Mouse (Mus musculus): ENCODE measurements around the gene Atrip. TPM values are rescaled to one million over a fixed set of nuclear protein-coding genes. Genes with fewer than 3 reads are reported as not detected.

Atrip gene
- total RNA-seq, 2 experiments from 2014 or later = 6.7 to 7.1 TPM

DNA sequence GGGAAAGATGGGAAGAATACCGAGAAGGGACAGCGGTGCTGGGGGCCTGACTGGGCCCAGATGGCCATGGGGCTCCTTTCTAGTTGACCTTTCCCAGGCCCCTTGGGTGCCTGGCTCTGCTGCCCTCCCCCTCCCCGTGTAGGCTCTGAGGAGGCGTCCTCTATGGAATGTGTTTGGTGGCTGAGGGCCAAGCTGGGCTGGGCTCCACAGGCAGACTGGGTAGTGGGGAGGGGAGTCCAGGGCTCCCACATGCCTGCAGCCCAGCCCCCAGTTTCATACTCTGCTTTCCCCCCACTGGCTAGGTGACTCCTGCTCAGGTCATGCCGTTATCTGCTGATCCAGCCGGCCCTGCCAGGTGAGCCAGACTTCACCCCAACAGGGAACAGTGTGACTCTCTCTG lies 25.0 kb upstream of the Atrip start:
- DNase-seq (ENCODE audit: low spot score) = no peak
- intact Hi-C loops (cut with DNase I) = no loop called here

DNA sequence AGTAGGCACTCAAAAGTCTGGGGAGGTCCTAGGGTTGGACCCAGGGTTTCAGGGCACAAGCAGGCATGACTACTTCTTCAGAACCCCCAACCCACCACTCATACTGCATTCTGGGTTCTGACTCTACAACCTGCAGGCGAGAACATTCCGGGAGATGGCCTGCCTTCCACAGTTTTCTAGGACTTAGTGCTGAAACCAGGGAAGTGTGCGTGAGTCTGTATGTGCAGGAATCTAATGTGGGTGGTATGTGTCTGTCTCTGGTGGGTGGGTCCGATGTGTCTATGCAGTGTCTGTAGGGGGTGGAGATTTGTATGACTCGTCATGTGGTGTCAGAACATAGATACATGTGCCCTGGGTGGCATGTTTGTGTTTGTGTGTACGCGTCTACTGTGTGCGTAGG lies 24.4 kb upstream of the Atrip start:
- intact Hi-C loops (cut with DNase I) = no loop called here

DNA sequence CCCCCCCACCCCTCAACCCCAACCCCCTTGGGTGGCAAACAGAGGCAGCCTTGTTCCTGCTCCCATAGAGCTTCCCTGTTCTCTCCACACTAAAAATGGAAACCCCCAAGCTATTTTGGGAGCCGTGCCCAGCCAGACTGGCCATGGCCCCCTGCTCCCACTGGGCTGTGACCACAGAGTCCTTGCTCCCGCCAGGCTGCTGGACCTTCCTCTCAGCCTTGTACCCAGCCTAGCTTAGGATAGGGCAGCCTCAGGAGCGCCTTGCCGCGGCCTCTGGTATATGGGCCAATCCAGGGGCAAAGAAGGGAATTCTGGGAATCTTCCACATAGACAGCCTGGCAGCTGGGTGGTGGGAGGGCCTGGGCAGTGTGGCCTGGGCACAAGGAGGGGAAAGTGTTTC lies 23.9 kb upstream of the Atrip start:
- intact Hi-C loops (cut with DNase I) = no loop called here
- DNase-seq (ENCODE audit: low spot score) = peak; percentile 28

More for the DNA sequence above, 24.4 kb upstream of the Atrip start:
- no peak for DNase-seq (ENCODE audit: low spot score)

DNA sequence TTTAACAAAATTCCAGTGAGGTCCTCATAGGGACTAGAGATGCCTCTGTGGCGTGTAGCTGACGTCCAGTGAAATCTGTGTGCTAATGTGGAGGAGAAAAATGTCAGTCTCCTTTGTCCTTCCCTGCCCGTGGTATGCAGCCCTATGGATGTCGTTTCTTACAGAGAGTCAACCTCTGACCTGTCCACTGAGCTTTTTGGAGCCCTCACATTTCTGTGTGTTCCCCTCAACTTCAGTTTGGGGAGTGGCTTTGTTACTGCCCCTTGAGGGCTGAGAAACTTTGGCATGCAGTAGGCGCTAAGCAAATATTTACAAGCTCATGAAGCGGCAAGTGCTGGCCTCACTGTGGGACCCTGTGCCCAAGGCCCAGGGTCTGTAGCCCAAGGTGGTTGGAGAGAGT lies 23.4 kb upstream of the Atrip start:
- DNase-seq (ENCODE audit: low spot score) = no peak
- intact Hi-C loops (cut with DNase I) = no loop called here

DNA sequence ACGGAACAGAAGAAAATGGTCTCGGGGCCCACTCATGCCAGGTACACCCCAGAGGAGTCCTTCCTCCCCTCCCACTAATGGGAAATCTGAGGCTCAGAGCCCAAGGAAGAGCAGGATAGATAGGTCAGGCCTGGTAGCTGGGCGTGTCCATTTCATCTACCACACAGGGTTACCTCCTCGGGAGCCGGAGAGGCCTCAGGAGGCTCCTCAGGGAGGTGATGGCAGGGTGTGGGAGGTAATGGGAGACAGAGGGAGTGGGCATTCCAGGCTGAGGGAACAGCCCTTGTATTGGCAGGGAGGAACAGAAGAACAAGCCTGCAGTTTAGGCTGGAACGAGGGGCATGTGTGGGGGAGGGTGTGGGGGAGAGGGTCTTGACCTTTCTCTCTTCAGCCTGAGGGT lies 22.9 kb upstream of the Atrip start:
- intact Hi-C loops (cut with DNase I) = no loop called here
- DNase-seq (ENCODE audit: low spot score) = no peak

DNA sequence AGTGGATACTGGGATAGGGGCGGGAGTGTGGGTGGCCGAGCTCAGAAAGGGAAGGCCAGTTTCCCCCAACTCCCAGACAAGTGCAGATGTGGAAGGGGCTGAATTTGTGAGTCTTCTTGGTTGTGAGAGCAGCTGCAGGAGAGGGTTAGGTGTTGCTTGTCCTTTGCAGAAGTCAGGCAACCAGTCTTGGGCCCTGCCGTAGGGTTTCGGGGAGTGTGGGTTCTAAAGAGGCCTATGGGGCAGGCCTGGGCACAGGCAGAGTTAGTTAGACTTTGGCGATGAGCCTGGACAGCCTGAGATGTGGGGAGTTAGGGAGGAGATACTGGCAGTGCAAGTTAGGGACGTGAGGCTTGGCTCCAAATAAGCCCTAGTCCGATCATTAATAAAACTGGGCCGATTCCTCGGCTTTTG lies 22.3 kb upstream of the Atrip start:
- DNase-seq (ENCODE audit: low spot score) = no peak
- intact Hi-C loops (cut with DNase I) = no loop called here

DNA sequence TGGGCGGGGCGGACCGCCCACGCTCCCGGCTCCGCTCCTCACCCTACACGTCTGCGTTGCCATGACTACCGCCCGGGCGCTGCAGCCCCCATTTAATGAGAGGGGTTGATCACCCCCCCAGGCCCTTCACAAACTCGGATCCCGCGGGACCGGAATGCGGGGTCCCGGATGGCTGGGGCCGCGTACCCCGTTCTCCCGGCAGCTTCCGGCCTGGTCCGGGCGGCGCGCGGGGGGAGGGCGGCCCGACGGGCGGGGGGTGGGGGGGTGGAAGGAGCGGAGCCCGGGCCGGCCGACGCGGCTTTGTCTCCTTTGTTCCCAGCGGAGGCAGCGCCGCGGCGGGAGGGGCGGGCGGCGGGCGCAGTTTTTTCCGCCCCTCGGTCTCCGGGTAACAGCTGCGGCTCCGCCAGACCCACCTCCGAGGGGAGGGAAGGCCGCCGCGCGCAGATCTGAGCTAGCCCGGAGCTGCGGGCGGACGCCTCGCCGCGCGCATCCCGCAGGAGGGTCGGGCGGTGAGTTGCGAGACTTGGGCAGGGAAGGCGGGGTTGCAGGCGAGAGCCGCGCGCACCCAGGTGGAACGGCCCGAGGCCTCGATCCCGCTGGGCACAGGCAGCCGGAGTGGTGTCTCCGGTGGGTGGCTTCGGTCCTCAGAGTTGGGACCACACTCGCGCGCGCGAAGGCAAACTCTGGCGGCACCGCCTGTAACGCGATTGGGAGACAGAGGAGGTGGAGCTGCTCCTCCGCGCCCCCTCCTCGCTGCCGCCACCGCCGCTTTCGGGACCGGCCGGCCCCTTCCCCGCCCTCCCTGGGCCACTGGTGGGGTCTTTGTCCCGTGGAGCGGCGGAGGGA lies 21.4 kb upstream of the Atrip start, which contains the start of gene Plxnb1:
Gene Plxnb1 (plus strand): TSS at position 253 of the 846 bp plus-strand sequence.
- intact Hi-C loops (cut with DNase I) = no loop called here
- peak; percentile 40 for DNase-seq (ENCODE audit: low spot score)

DNA sequence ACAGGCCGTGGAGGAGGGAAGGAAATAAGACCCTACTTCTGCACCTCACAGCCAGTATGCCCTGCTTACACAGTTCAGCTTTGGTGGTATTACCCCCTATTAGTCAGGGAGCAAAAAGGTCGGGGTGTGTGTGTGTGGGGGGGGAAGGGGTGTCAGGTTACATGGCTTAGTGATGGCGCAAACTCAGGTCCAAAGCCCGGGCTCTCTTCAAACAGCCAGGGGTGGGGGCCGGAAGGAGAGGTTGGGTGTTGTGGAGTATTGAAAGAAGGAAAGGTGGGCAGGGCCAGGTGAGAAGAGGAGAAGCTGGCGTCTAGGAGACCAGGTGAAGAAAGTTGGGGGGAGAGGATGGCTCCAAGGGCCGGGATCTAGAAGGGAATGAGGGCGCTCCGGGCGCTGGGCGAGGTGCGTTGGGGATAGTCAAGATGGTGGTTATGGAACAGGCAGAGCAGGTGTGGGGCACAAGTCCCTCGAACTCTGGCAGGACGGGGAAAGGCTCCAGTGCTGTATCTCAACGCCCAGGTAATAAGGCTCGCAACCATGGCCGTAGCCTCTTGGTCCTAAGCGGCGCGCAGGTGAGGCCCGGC lies 20.7 kb upstream of the Atrip start:
- no peak for DNase-seq (ENCODE audit: low spot score)
- intact Hi-C loops (cut with DNase I) = no loop called here

DNA sequence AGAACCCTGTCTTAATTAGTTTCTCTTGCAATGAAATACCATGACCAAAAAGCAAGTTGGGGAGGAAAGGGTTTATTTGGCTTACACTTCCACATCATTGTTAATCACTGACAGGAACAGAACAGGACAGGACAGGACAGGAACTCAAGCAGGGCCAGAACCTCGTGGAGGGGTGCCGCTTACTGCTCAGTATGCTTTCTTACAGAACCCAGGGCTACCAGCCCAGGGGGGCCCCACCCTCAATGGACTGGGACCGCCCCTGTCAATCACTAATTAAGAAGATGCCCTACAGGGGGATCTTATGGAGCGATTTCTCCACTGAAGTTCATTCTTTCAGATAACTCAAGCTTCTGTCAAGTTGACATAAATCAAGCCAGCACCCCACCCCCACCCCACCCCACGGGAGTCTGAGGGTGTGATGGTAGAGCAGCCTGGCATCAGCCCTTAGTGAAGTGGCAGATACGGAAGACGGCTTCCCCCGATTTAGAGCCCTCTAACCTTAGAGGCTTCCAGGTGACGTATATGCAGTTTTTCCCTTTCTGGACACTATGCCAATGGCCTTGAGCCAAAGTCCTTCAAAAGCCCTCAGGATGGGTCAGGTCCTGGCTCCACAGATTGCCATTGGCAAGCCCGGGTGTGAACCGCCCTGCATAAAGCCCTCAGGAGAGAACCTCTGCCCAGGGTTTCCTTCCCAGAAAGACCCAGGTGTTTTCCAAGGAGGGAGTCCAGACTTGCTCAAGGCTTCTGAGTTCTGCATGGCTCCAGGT lies 20.0 kb upstream of the Atrip start:
- intact Hi-C loops (cut with DNase I) = no loop called here
- DNase-seq (ENCODE audit: low spot score) = no peak

DNA sequence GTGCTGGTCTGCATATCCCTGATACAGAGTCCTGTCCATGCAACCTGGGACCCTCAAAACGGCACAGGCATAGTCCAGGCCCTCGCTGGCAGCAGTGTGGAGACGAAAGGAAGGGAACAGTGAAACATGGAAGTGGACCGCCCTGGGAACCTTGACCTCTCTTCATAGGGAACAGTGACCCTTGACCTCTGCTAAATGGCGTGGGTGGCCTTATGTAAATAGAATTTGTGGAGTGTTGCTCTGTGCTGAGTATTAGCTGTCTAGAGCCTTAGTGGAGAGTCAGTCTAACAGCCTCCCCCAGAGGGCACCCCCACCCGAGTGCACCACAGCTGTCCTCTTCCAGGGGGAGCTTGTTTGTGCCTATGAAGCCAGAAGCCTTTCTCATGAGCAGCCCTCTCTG lies 18.9 kb upstream of the Atrip start:
- intact Hi-C loops (cut with DNase I) = no loop called here
- no peak for DNase-seq (ENCODE audit: low spot score)

DNA sequence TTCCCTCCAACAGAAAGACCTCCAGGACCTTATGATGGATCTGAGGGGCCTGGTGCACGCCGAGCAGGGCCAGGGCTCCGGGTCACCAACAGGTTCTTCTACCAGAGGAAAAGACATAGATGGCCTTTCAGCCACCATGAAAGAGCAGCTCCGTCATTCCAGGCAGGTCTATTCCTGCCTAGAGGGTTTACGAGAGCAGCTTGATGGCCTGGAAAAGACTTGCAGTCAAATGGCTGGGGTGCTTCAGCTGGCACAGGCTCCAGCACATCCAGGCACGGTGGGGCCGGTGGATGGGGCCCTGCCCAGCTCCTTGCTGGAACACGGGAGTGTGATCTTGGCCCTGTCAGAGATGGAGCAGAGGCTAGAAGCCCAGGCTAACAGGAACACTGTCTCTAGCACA lies 17.9 kb upstream of the Atrip start:
- no peak for DNase-seq (ENCODE audit: low spot score)
- intact Hi-C loops (cut with DNase I) = no loop called here

DNA sequence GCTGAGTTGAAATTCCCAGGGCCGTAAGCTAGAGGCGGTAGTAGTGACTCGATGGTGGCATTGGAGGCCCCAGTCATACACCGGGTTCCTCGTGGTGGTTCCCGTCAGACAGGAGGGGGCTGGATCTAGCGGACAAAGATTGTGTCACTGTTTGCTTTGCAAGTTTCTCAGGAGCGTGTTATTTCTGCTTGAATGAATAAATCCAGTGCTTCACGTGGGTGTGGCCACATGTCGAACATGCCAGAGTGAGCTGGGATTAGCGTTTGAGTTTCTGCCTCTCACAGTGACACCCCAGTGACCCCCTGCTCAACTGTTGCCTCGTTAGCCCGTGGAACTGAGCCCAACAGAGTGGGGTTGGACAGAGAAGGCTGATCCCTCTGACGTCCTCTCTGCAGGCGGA lies 16.5 kb upstream of the Atrip start:
- no peak for DNase-seq (ENCODE audit: low spot score)
- intact Hi-C loops (cut with DNase I) = no loop called here

DNA sequence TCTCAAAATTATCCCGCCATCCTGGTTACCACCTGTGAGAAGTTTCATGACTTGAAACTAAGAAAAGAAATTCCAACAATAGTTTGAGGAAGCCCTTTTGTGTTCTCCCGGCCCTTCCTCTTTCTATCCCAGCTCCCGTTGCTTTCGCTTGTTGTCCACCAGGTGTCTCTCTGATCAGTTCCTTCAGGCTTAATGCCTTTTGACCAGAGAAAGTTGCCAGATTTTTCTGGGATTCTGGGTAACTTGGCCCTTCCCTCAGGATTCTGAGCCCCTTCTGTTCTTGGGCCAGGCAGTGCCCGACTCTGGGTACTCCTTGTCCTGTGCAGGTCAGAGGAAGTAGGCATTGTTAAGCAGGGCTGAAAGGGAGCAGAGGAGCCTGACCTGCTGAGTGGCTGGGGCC lies 14.1 kb upstream of the Atrip start:
- intact Hi-C loops (cut with DNase I) = loop anchor here (1.0 kb wide), 1 partner anchor 33 kb away; no protein-coding TSS in a partner anchor
- no peak for DNase-seq (ENCODE audit: low spot score)

DNA sequence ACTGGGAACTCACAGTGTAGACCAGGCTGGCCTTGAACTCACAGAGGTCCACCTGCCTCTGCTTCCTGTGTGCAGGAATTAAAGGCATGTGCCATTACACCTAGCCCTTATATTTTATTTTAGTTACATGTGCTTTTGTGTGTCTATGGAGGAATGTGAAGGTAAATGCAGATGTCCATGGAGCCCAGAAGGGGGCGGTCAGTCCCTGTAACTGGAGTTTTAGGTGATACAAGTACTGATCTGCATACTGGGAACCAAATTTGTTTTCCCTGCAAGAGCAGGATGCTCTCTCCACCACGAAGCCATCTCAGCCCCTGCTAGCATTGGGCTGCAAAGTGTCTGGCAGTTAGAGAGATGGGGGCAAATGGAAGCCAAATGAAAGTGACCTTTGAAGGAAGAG lies 11.0 kb upstream of the Atrip start:
- intact Hi-C loops (cut with DNase I) = no loop called here
- DNase-seq (ENCODE audit: low spot score) = no peak

DNA sequence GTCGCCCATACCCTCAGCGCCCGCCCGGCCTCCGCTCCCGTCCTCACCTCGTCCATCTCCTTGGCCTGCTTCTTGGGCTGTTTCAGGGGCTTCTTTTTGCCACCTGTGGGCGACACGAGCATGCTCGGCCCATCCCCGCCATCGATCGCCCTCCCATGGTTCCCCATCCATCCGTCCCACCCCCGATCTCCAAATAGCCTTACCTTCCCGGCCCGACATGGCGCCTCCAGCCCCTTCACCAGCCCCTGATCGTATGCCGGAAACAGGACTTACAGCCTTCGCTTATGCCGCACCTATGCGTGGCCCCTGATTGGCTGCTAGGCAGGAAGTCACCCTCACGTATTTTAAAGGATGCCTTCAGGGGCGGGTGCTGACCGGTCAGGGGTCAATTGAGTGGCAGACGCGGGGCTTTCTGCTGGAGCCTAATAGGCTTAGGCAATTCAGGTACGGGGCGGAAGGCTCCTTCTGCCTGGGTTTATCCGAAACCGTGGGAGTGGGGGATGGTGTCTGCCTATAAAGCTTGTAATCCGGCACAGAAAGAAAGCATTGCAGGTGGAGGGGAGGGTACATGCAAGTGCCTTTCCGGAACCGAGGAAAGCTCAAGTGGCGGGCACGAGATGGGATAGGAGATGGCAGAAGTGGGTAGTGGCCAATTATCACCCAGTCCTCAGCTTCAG lies 8.3 kb upstream of the Atrip start, which contains the start of the genes Ccdc51 and Tma7:
Gene Ccdc51 (plus strand): TSS at position 370 of the 677 bp plus-strand sequence.
Gene Tma7 (minus strand): TSS at position 464 of the 677 bp plus-strand sequence.
- intact Hi-C loops (cut with DNase I) = no loop called here
- peak; percentile 74 for DNase-seq (ENCODE audit: low spot score)

DNA sequence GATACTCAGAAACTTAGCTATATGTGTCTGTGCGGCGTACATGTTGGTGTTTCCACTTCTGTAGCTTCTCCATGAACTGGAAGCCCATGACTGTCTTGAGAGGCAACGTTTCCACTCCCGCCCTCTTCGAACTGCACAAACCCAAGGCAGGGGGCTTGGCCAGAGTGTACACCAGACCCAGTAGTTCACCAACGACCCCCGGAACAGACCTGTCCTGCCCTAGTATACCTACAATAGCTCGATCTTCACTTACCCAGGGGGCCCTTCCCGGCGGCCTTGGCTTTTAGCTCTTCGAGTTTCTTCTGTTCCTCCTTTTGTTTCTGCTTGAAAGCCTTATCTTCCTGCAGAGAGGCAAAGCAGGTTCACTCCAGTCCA lies 7.8 kb upstream of the Atrip start:
- intact Hi-C loops (cut with DNase I) = no loop called here
- no peak for DNase-seq (ENCODE audit: low spot score)

DNA sequence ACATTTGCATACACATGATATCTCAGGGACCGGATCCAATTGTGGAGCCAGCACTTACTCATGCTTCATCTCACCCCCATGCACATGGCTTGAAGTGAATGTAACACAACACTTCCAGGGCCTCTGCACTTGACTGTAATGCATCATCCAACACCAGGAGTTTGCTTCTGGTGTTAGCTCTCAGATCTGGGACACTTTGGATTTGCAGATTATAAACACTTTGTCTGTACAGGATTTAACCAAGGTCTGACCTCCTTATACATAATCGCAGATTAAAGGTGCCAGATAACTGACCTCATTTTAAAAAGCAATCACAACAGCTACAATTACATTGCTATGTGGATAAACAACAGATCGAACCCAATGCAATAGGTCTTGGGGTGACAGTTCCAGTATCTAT lies 6.6 kb upstream of the Atrip start:
- DNase-seq (ENCODE audit: low spot score) = no peak
- intact Hi-C loops (cut with DNase I) = no loop called here

DNA sequence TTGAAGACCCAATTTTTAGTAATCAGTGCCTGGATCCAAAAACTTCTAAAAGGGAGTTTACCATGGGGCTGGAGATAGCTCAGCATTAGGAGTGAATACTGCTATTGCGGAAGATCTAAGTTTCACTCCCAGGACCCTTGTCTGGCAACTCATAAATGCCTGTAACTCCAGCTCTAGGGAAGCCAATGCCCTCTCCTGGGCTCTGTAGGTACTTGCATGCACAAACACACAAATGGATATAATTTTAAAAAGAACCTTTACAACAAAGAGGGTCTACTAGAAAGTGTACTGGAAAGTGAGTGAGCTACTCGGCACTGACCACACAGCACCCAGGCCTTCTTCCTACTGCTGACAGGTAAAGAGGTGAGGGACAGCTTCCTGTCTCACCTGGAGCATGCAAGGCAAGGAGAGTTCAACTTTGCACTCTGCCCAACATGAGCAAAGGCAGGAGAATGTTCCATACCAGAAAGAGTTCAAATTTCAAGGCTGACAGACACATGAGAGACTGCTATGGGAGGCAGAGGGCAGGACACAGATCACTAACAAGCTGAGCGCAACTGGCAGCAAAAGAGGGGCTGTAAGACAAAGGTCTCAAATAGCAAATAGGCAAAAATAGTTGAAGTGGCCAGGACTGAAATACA lies 5.7 kb downstream of the Atrip start:
- intact Hi-C loops (cut with DNase I) = no loop called here

DNA sequence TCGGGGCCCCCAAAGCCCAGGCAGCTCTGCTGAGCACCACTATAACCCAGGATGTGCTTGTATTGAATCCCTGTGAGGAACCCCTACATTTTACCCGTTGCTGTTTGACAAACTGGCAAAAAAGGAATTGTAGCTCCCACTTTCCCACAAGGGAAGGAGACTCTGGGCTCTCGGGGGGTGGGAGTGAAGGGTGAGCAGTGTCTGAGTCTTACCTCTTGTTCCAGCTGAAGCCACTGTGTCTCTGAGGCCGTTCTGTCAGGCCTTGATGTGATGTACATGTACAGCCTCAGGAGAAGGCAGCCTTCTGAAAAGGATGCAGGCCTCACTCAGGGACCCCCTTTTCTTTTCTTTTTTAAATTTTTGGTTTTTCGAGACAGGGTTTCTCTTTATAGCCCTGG lies 13.0 kb downstream of the Atrip start:
- DNase-seq (ENCODE audit: low spot score) = no peak
- intact Hi-C loops (cut with DNase I) = no loop called here

More for the DNA sequence above, 5.7 kb downstream of the Atrip start:
- DNase-seq (ENCODE audit: low spot score) = no peak

All from heart, postnatal 25 days (tissue).